Mouse (Mus musculus) kidney, embryonic 15.5 days (tissue): Measurements from ENCODE around the gene Uhrf1bp1. TPM values are rescaled to one million over a fixed set of nuclear protein-coding genes. Genes with fewer than 3 reads are reported as not detected.
A peak's percentile ranks its signal among the peaks of the same experiment; 100 is the strongest.

Source experiments
- ATAC-seq: fragments of 200-750 bp; cut with Nextera tagmentation; replicated peaks from 2 replicates; pipeline ENCODE4 v1.8.0; 2017; ENCODE audit warnings: moderate TSS enrichment; ENCODE audit not compliant: low FRiP score
- H3K27ac ChIP-seq: fragments of 300-500 bp; sonication (generic); 2 replicates; pipeline ENCODE4 v1.5.1; 2015; ENCODE audit warnings: mild to moderate bottlenecking, inconsistent platforms
- H3K27me3 ChIP-seq: fragments of 300-500 bp; sonication (generic); 2 replicates; pipeline ENCODE4 v1.6.1; 2015; ENCODE audit warnings: inconsistent platforms
- H3K36me3 ChIP-seq: fragments of 300-500 bp; sonication (generic); 2 replicates; pipeline ENCODE4 v1.6.1; 2015; ENCODE audit warnings: inconsistent platforms
- H3K4me1 ChIP-seq: fragments of 300-500 bp; sonication (generic); 2 replicates; pipeline ENCODE4 v1.6.1; 2015; ENCODE audit warnings: inconsistent platforms
- H3K4me2 ChIP-seq: fragments of 300-500 bp; sonication (generic); 2 replicates; pipeline ENCODE4 v1.6.1; 2015; ENCODE audit warnings: moderate library complexity, mild to moderate bottlenecking, inconsistent platforms
- H3K4me3 ChIP-seq: fragments of 300-500 bp; sonication (generic); replicated peaks from 2 replicates; pipeline ENCODE4 v1.5.1; 2015; ENCODE audit warnings: mild to moderate bottlenecking, inconsistent platforms
- H3K9ac ChIP-seq: fragments of 300-500 bp; sonication (generic); 2 replicates; pipeline ENCODE4 v1.6.1; 2015; ENCODE audit warnings: mild to moderate bottlenecking, inconsistent platforms
- H3K9me3 ChIP-seq: fragments of 300-500 bp; sonication (generic); replicated peaks from 2 replicates; pipeline ENCODE4 v1.6.1; 2016; ENCODE audit warnings: inconsistent platforms
- WGBS: fragments of 180-500 bp; shearing (Covaris S2); methylation state at CpG from one replicate; pipeline ENCODE4 v1.1.7; 2015; ENCODE audit warnings: mixed read lengths; 5-methylcytosine and 5-hydroxymethylcytosine counted together
- polyA plus RNA-seq: library from polyadenylated mRNA; unstranded; fragments of >200 nt; fragmentation: Nextera tagmentation; extraction: Ambion mirVana; gene quantifications from 2 replicates; pipeline ENCODE4 v1.2.1, GENCODE M21; 2015

Uhrf1bp1 gene
- polyA plus RNA-seq, result 6.1 and 7.9 TPM in 2 replicates

GRCm38 (mm10) chr17:27856265-27856797 lies at the start of gene Uhrf1bp1:
Gene Uhrf1bp1, plus strand, starts transcription at chr17:27856441.
- peak; percentile 86 for ATAC-seq
- H3K4me3 ChIP-seq, result peak within 1 kb of the TSS; percentile 74
- peaks cover 30% of the 10 kb centered on the region for H3K36me3 ChIP-seq
- no peaks in the 10 kb centered on the region for H3K27me3 ChIP-seq
- H3K9me3 ChIP-seq, result no peaks in the 10 kb centered on the region
- H3K4me2 ChIP-seq, result peak within 1 kb of the TSS; percentile 86
- under 1% methylated on average over 54 of the region's 54 CpGs for whole genome bisulfite sequencing
- peak within 1 kb of the TSS; percentile 80 for H3K9ac ChIP-seq
- peaks cover 33% of the 10 kb centered on the region for H3K4me1 ChIP-seq
- peak within 1 kb of the TSS; percentile 88 for H3K27ac ChIP-seq

GRCm38 (mm10) chr17:27807542-27808078 lies 48.6 kb upstream of the Uhrf1bp1 start:
- Histone ChIP-seq H3K9me3 (no peaks in the 10 kb centered on the region), H3K9ac (no peak overlapping the region), H3K4me1 (peaks cover 23% of the 10 kb centered on the region; the same call in 1 of the 2 replicates), H3K27me3 (no peaks in the 10 kb centered on the region), H3K4me2 (no peak overlapping the region), H3K4me3 (no peak overlapping the region), H3K27ac (no peak overlapping the region), H3K36me3 (no peaks in the 10 kb centered on the region)
- ATAC-seq, result no peak
- 58% methylated on average over 2 of the region's 2 CpGs for WGBS

GRCm38 (mm10) chr17:27810569-27811331 lies 45.5 kb upstream of the Uhrf1bp1 start:
- H3K27ac ChIP-seq, result no peak overlapping the region
- no peaks in the 10 kb centered on the region for H3K9me3 ChIP-seq
- no peaks in the 10 kb centered on the region for H3K27me3 ChIP-seq
- no peak overlapping the region for H3K4me2 ChIP-seq
- H3K9ac ChIP-seq, result no peak overlapping the region
- no peak overlapping the region for H3K4me3 ChIP-seq
- no peak for ATAC-seq
- peaks cover 20% of the 10 kb centered on the region; the same call in 1 of the 2 replicates for H3K4me1 ChIP-seq
- no peaks in the 10 kb centered on the region for H3K36me3 ChIP-seq
- 80% methylated on average over 16 of the region's 16 CpGs for WGBS

- H3K36me3 ChIP-seq, result no peaks in the 10 kb centered on the region
- no peak overlapping the region for H3K4me3 ChIP-seq
- H3K9me3 ChIP-seq, result no peaks in the 10 kb centered on the region
- peaks cover 16% of the 10 kb centered on the region; the same call in 1 of the 2 replicates for H3K4me1 ChIP-seq
- ATAC-seq, result no peak
- no peak overlapping the region for H3K27ac ChIP-seq
- H3K9ac ChIP-seq, result no peak overlapping the region
- H3K4me2 ChIP-seq, result no peak overlapping the region
- 68% methylated on average over 3 of the region's 3 CpGs for WGBS
- no peaks in the 10 kb centered on the region for H3K27me3 ChIP-seq
Observed at GRCm38 (mm10) chr17:27811980-27812379, 44.3 kb upstream of the Uhrf1bp1 start.

- ATAC-seq, result no peak
- Histone ChIP-seq H3K9ac (no peak overlapping the region), H3K27me3 (no peaks in the 10 kb centered on the region), H3K4me3 (no peak overlapping the region), H3K36me3 (no peaks in the 10 kb centered on the region), H3K4me2 (no peak overlapping the region), H3K27ac (no peak overlapping the region), H3K9me3 (no peaks in the 10 kb centered on the region), H3K4me1 (peaks cover 29% of the 10 kb centered on the region)
Observed at GRCm38 (mm10) chr17:27814606-27815005, 41.6 kb upstream of the Uhrf1bp1 start.

- Histone ChIP-seq H3K4me2 (peak overlapping the region; percentile 72), H3K36me3 (no peaks in the 10 kb centered on the region), H3K27me3 (no peaks in the 10 kb centered on the region), H3K4me3 (peak overlapping the region; percentile 86), H3K9me3 (no peaks in the 10 kb centered on the region), H3K9ac (peak overlapping the region; percentile 84), H3K27ac (peak overlapping the region; percentile 90), H3K4me1 (peaks cover 26% of the 10 kb centered on the region)
- ATAC-seq, result no peak
- 8% methylated on average over 7 of the region's 7 CpGs for WGBS
Observed at GRCm38 (mm10) chr17:27819011-27819410, 37.2 kb upstream of the Uhrf1bp1 start.

GRCm38 (mm10) chr17:27819521-27819970 lies 36.7 kb upstream of the Uhrf1bp1 start:
- Histone ChIP-seq H3K27ac (peak overlapping the region; percentile 90), H3K36me3 (no peaks in the 10 kb centered on the region), H3K4me1 (peaks cover 26% of the 10 kb centered on the region), H3K9ac (peak overlapping the region; percentile 84), H3K4me3 (peak overlapping the region; percentile 86), H3K9me3 (no peaks in the 10 kb centered on the region), H3K27me3 (no peaks in the 10 kb centered on the region), H3K4me2 (peak overlapping the region; percentile 72)
- ATAC-seq, result peak; percentile 3; the same call in 1 of the 2 replicates
- 0% methylated on average over 20 of the region's 20 CpGs for WGBS

GRCm38 (mm10) chr17:27819971-27820567 lies 36.2 kb upstream of the Uhrf1bp1 start:
- Histone ChIP-seq H3K27me3 (no peaks in the 10 kb centered on the region), H3K9me3 (no peaks in the 10 kb centered on the region), H3K4me1 (peaks cover 26% of the 10 kb centered on the region), H3K9ac (peak overlapping the region; percentile 84), H3K4me3 (peak overlapping the region; percentile 86), H3K27ac (peak overlapping the region; percentile 90), H3K4me2 (peak overlapping the region; percentile 72), H3K36me3 (no peaks in the 10 kb centered on the region)
- ATAC-seq, result peak; percentile 85
- WGBS, result under 1% methylated on average over 42 of the region's 62 CpGs

GRCm38 (mm10) chr17:27820568-27821406 lies 35.5 kb upstream of the Uhrf1bp1 start, which contains the start of gene D17Wsu92e:
Gene D17Wsu92e, minus strand, starts transcription at chr17:27820648.
- Histone ChIP-seq H3K27ac (peak within 1 kb of the TSS; percentile 90), H3K4me1 (peaks cover 31% of the 10 kb centered on the region), H3K36me3 (no peaks in the 10 kb centered on the region), H3K4me2 (peak within 1 kb of the TSS; percentile 72), H3K4me3 (peak within 1 kb of the TSS; percentile 86), H3K27me3 (no peaks in the 10 kb centered on the region), H3K9ac (peak within 1 kb of the TSS; percentile 84), H3K9me3 (no peaks in the 10 kb centered on the region)
- peak; percentile 96 for ATAC-seq
- WGBS, result 2% methylated on average over 53 of the region's 56 CpGs

- H3K27ac ChIP-seq, result peak overlapping the region; percentile 90
- peak overlapping the region; percentile 57; the same call in 1 of the 2 replicates for H3K9ac ChIP-seq
- WGBS, result 57% methylated on average over 9 of the region's 9 CpGs
- H3K4me2 ChIP-seq, result peak overlapping the region; percentile 61
- no peak for ATAC-seq
- H3K9me3 ChIP-seq, result no peaks in the 10 kb centered on the region
- no peaks in the 10 kb centered on the region for H3K27me3 ChIP-seq
- H3K4me3 ChIP-seq, result peak overlapping the region; percentile 86; the same call in 1 of the 2 replicates
- no peaks in the 10 kb centered on the region for H3K36me3 ChIP-seq
- H3K4me1 ChIP-seq, result peaks cover 40% of the 10 kb centered on the region
Observed at GRCm38 (mm10) chr17:27821407-27822338, 34.6 kb upstream of the Uhrf1bp1 start.
